Mouse (Mus musculus) forebrain, embryonic 14.5 days (tissue): ENCODE measurements around the gene Arhgap24. TPM values are rescaled to one million over a fixed set of nuclear protein-coding genes. Genes with fewer than 3 reads are reported as not detected.
A peak's percentile ranks its signal among the peaks of the same experiment; 100 is the strongest.

Source experiments
- ATAC-seq: fragments of 200-750 bp; cut with Nextera tagmentation; 2 replicates; pipeline ENCODE4 v1.8.0; 2017; ENCODE audit warnings: mild to moderate bottlenecking, moderate library complexity
- DNase-seq: peaks from one replicate; pipeline ENCODE4 v3.0.0-alpha.2; 2015; ENCODE audit warnings: low spot score
- H3K27ac ChIP-seq: fragments of 300-500 bp; sonication (generic); 2 replicates; pipeline ENCODE4 v1.5.1; 2014; ENCODE audit warnings: low read depth, mild to moderate bottlenecking, control low read depth, low read length, moderate library complexity
- H3K27me3 ChIP-seq: fragments of 300-500 bp; sonication (generic); replicated peaks from 2 replicates; pipeline ENCODE4 v1.6.1; 2014; ENCODE audit warnings: low read length, control low read depth, mixed read lengths; ENCODE audit not compliant: control insufficient read depth, insufficient read depth
- H3K36me3 ChIP-seq: fragments of 300-500 bp; sonication (generic); 2 replicates; pipeline ENCODE4 v1.6.1; 2014; ENCODE audit warnings: low read length, control low read depth; ENCODE audit not compliant: control insufficient read depth, insufficient read depth
- H3K4me1 ChIP-seq: fragments of 300-500 bp; sonication (generic); 2 replicates; pipeline ENCODE4 v1.6.1; 2014; ENCODE audit warnings: antibody characterized with exemption, low read length, control low read depth; ENCODE audit not compliant: control insufficient read depth, insufficient read depth
- H3K4me2 ChIP-seq: fragments of 300-500 bp; sonication (generic); 2 replicates; pipeline ENCODE4 v1.6.1; 2014; ENCODE audit warnings: mild to moderate bottlenecking, control low read depth, low read length
- H3K4me3 ChIP-seq: fragments of 300-500 bp; sonication (generic); 2 replicates; pipeline ENCODE4 v1.5.1; 2014; ENCODE audit warnings: low read depth, low read length, control low read depth
- H3K9ac ChIP-seq: fragments of 300-500 bp; sonication (generic); 2 replicates; pipeline ENCODE4 v1.6.1; 2014; ENCODE audit warnings: mild to moderate bottlenecking, low read length, control low read depth, moderate library complexity
- H3K9me3 ChIP-seq: fragments of 300-500 bp; sonication (generic); replicated peaks from 2 replicates; pipeline ENCODE4 v1.6.1; 2016; ENCODE audit warnings: low read length, control low read depth, mixed read lengths; ENCODE audit not compliant: control insufficient read depth
- WGBS: fragments of 180-500 bp; shearing (Covaris S2); extraction: QIAGEN DNeasy Blood & Tissue Kit; methylation state at CpG from one replicate; pipeline ENCODE4 v1.1.7; 2014; 5-methylcytosine and 5-hydroxymethylcytosine counted together
- polyA plus RNA-seq: library from polyadenylated mRNA; unstranded; fragments of >200 nt; fragmentation: Nextera tagmentation; extraction: Ambion mirVana; gene quantifications from 2 replicates; pipeline ENCODE4 v1.2.1, GENCODE M21; 2014

Gene Arhgap24
- polyA plus RNA-seq, 1 experiment from 2014 or later = 3.7 TPM

DNA sequence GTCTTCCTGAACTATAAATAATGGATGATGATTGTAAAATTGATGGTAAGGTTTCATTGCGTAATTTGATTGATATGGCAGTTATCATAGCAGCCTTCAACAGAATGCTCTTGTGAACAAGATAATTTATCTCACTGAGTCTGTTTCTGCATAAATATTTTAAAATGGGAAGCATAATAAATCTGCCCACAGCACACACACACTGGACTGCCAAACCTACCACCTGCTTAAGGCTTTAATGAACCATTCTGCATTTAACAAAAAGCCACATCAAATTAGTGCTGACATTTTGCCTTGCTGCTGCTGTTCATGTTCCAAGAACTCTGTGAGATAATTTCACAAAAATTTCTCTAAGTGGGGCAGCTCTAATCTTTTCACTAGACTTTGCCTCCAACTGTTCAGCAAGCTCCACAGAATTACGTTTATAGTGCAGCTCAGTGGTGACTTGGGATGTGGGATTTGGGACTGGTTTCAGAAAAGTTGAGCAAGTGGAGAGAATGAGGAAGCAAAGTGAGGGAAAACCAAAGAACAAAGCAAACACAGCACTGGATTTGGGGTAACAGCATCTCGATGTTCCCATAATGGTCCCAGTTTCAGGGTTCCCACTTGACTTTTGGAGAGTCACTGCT lies 142.7 kb downstream of the Arhgap24 start:
- H3K4me2 ChIP-seq = no peak overlapping the region
- WGBS = 85% methylated on average over 3 of the region's 3 CpGs
- H3K27me3 ChIP-seq = no peaks in the 10 kb centered on the region
- no peak overlapping the region for H3K9ac ChIP-seq
- H3K4me1 ChIP-seq = no peaks in the 10 kb centered on the region
- H3K27ac ChIP-seq = no peak overlapping the region
- no peak overlapping the region for H3K4me3 ChIP-seq
- ATAC-seq (no peak), DNase-seq (peak; percentile 25)
- H3K36me3 ChIP-seq = no peaks in the 10 kb centered on the region
- H3K9me3 ChIP-seq = no peaks in the 10 kb centered on the region

GRCm38 (mm10) chr5:102626671-102627070 lies 145.5 kb downstream of the Arhgap24 start:
- DNase-seq = no peak
- Histone ChIP-seq H3K4me2 (no peak overlapping the region), H3K36me3 (no peaks in the 10 kb centered on the region), H3K27me3 (no peaks in the 10 kb centered on the region), H3K27ac (no peak overlapping the region), H3K9ac (no peak overlapping the region), H3K4me1 (no peaks in the 10 kb centered on the region), H3K4me3 (no peak overlapping the region), H3K9me3 (no peaks in the 10 kb centered on the region)
- 79% methylated on average over 2 of the region's 2 CpGs for WGBS
- ATAC-seq = no peak

DNA sequence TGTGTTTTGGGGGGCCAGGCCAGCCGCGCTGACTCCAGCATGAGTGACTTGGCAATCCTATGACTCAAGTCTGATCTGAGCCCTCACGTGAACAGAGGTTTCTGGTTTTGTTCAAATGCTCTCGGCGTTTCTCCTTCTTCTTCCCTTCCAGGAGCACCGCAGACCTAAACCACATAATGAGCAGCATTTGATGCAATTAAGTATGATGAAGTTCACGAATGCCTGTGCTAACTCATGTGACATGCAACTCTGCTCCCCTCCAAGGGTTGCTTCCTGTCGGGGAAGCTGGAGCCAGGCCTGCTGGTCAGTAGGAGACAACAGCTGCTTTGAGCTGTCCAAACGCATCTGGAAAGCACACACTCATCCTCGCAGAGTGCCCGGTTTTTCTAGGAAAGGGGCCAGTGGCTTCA lies 148.2 kb downstream of the Arhgap24 start:
- Histone ChIP-seq H3K9ac (no peak overlapping the region), H3K4me2 (no peak overlapping the region), H3K36me3 (no peaks in the 10 kb centered on the region), H3K27me3 (no peaks in the 10 kb centered on the region), H3K4me3 (no peak overlapping the region), H3K9me3 (no peaks in the 10 kb centered on the region), H3K27ac (no peak overlapping the region), H3K4me1 (no peaks in the 10 kb centered on the region)
- 84% methylated on average over 11 of the region's 11 CpGs for whole genome bisulfite sequencing
- DNase-seq (no peak), ATAC-seq (no peak)

GRCm38 (mm10) chr5:102635591-102635990 lies 154.4 kb downstream of the Arhgap24 start:
- Histone ChIP-seq H3K4me2 (no peak overlapping the region), H3K27me3 (no peaks in the 10 kb centered on the region), H3K9ac (no peak overlapping the region), H3K36me3 (no peaks in the 10 kb centered on the region), H3K4me1 (no peaks in the 10 kb centered on the region), H3K9me3 (no peaks in the 10 kb centered on the region), H3K27ac (no peak overlapping the region), H3K4me3 (no peak overlapping the region)
- WGBS = 65% methylated on average over 4 of the region's 4 CpGs
- DNase-seq (peak; percentile 13), ATAC-seq (no peak)

GRCm38 (mm10) chr5:102639782-102640559 lies 158.8 kb downstream of the Arhgap24 start:
- Histone ChIP-seq H3K9me3 (no peaks in the 10 kb centered on the region), H3K4me3 (no peak overlapping the region), H3K9ac (no peak overlapping the region), H3K4me1 (no peaks in the 10 kb centered on the region), H3K36me3 (no peaks in the 10 kb centered on the region), H3K27ac (no peak overlapping the region), H3K27me3 (no peaks in the 10 kb centered on the region), H3K4me2 (no peak overlapping the region)
- ATAC-seq (no peak), DNase-seq (no peak)
- 57% methylated on average over 7 of the region's 7 CpGs for WGBS

- no peak overlapping the region for H3K27ac ChIP-seq
- no peaks in the 10 kb centered on the region for H3K27me3 ChIP-seq
- no peaks in the 10 kb centered on the region for H3K36me3 ChIP-seq
These were observed 162.2 kb downstream of the Arhgap24 start for GRCm38 (mm10) chr5:102643364-102643763.

GRCm38 (mm10) chr5:102643820-102644219 lies 162.6 kb downstream of the Arhgap24 start:
- H3K27me3 ChIP-seq = no peaks in the 10 kb centered on the region
- no peak overlapping the region for H3K9ac ChIP-seq
- H3K4me3 ChIP-seq = no peak overlapping the region
- no peak for DNase-seq
- no peak overlapping the region for H3K27ac ChIP-seq
- no peaks in the 10 kb centered on the region for H3K4me1 ChIP-seq
- 91% methylated on average over 4 of the region's 4 CpGs for WGBS
- no peak for ATAC-seq
- no peaks in the 10 kb centered on the region for H3K9me3 ChIP-seq
- H3K4me2 ChIP-seq = no peak overlapping the region
- no peaks in the 10 kb centered on the region for H3K36me3 ChIP-seq

More at GRCm38 (mm10) chr5:102643364-102643763, 162.2 kb downstream of the Arhgap24 start:
- no peak for ATAC-seq
- no peak overlapping the region for H3K9ac ChIP-seq
- H3K4me2 ChIP-seq = no peak overlapping the region
- no peak for DNase-seq
- WGBS = 90% methylated on average over 7 of the region's 7 CpGs
- H3K9me3 ChIP-seq = no peaks in the 10 kb centered on the region
- H3K4me3 ChIP-seq = no peak overlapping the region
- no peaks in the 10 kb centered on the region for H3K4me1 ChIP-seq

GRCm38 (mm10) chr5:102659061-102659460 lies 177.9 kb downstream of the Arhgap24 start:
- H3K9me3 ChIP-seq = no peaks in the 10 kb centered on the region
- H3K4me1 ChIP-seq = no peaks in the 10 kb centered on the region
- DNase-seq = no peak
- no peak overlapping the region for H3K9ac ChIP-seq
- H3K4me3 ChIP-seq = no peak overlapping the region
- no peak overlapping the region for H3K27ac ChIP-seq
- ATAC-seq = no peak
- H3K27me3 ChIP-seq = no peaks in the 10 kb centered on the region
- no peaks in the 10 kb centered on the region for H3K36me3 ChIP-seq
- H3K4me2 ChIP-seq = no peak overlapping the region

DNA sequence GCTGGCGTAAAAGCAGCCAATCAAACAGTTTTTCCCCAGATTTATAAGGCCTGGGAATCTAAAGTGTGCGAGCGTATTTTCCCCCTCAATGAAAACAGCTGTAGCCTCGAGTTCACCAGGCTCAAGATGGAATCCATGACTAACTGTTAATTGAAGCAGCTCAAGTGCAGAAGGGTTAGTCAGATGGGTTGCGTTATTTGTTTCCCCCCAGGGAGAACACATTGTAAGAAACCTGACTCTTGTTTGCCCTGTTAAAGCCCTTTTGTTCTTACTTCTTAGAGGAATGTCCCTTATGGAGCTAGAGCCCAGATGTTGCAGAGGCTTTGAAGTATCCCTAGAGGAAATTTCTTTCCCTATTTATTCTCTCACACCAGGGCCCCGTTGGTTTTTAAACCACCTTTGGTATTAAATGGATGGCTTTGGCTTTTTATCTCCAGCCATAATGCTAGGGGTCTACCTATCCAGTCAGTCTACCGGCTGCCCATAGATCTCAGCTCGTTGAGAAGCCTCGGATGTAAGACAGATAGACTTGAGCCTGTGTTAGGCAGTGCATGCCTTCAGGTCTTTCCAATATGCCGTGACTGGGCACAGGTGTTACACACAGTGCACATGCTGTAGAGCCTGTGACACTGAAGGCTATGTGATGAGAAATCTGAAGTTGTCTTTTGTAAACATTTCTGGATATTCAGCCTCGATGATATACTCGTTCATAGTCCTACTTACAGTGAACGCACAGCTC lies 184.0 kb downstream of the Arhgap24 start:
- Histone ChIP-seq H3K36me3 (no peaks in the 10 kb centered on the region), H3K4me2 (no peak overlapping the region), H3K9me3 (no peaks in the 10 kb centered on the region), H3K4me1 (no peaks in the 10 kb centered on the region), H3K27ac (no peak overlapping the region), H3K27me3 (no peaks in the 10 kb centered on the region), H3K9ac (no peak overlapping the region), H3K4me3 (no peak overlapping the region)
- ATAC-seq (no peak), DNase-seq (no peak)
- WGBS = 59% methylated on average over 13 of the region's 13 CpGs
